Mouse (Mus musculus): ENCODE measurements around the gene Slamf9. TPM values are rescaled to one million over a fixed set of nuclear protein-coding genes. Genes with fewer than 3 reads are reported as not detected.

Slamf9 gene
- total RNA-seq, 2 experiments from 2014 or later: 1.3 TPM

GRCm38 (mm10) chr1:172457196-172457595 is 18.0 kb upstream of the Slamf9 start:
- DNase-seq (ENCODE audit: low spot score): no peak
- intact Hi-C loops (cut with DNase I): loop anchor here (5.0 kb wide), 1 partner anchor 35 kb away; no protein-coding TSS in a partner anchor

- no peak for DNase-seq (ENCODE audit: low spot score)
- intact Hi-C loops (cut with DNase I): loop anchor here (5.0 kb wide), 1 partner anchor 36 kb away; no protein-coding TSS in a partner anchor
Observed at GRCm38 (mm10) chr1:172458041-172458440, 17.1 kb upstream of the Slamf9 start.

GRCm38 (mm10) chr1:172461602-172462001 is 13.6 kb upstream of the Slamf9 start:
- intact Hi-C loops (cut with DNase I): no loop called here
- no peak for DNase-seq (ENCODE audit: low spot score)

GRCm38 (mm10) chr1:172462534-172462933 is 12.6 kb upstream of the Slamf9 start:
- DNase-seq (ENCODE audit: low spot score): no peak
- intact Hi-C loops (cut with DNase I): no loop called here

- no peak for DNase-seq (ENCODE audit: low spot score)
- intact Hi-C loops (cut with DNase I): no loop called here
Observed at GRCm38 (mm10) chr1:172463387-172464333, 11.5 kb upstream of the Slamf9 start.

GRCm38 (mm10) chr1:172468301-172468877 is 6.8 kb upstream of the Slamf9 start:
- intact Hi-C loops (cut with DNase I): no loop called here

GRCm38 (mm10) chr1:172469373-172469772 is 5.8 kb upstream of the Slamf9 start:
- intact Hi-C loops (cut with DNase I): no loop called here
- DNase-seq (ENCODE audit: low spot score): no peak

More at GRCm38 (mm10) chr1:172468301-172468877, 6.8 kb upstream of the Slamf9 start:
- DNase-seq (ENCODE audit: low spot score): no peak

GRCm38 (mm10) chr1:172469810-172470448 is 5.2 kb upstream of the Slamf9 start:
- DNase-seq (ENCODE audit: low spot score): no peak
- intact Hi-C loops (cut with DNase I): no loop called here

- intact Hi-C loops (cut with DNase I): no loop called here
- no peak for DNase-seq (ENCODE audit: low spot score)
Observed at GRCm38 (mm10) chr1:172472909-172473308, 2.2 kb upstream of the Slamf9 start.

- intact Hi-C loops (cut with DNase I): no loop called here
- no peak for DNase-seq (ENCODE audit: low spot score)
Observed at GRCm38 (mm10) chr1:172474196-172474595, 962 bp upstream of the Slamf9 start.

- DNase-seq (ENCODE audit: low spot score): no peak
Observed at GRCm38 (mm10) chr1:172478020-172478419, 2.9 kb downstream of the Slamf9 start.

GRCm38 (mm10) chr1:172480376-172480775 is 5.2 kb downstream of the Slamf9 start:
- intact Hi-C loops (cut with DNase I): no loop called here
- no peak for DNase-seq (ENCODE audit: low spot score)

More at GRCm38 (mm10) chr1:172478020-172478419, 2.9 kb downstream of the Slamf9 start:
- intact Hi-C loops (cut with DNase I): no loop called here

GRCm38 (mm10) chr1:172481111-172481510 is 6.0 kb downstream of the Slamf9 start:
- intact Hi-C loops (cut with DNase I): no loop called here
- DNase-seq (ENCODE audit: low spot score): no peak

GRCm38 (mm10) chr1:172481540-172482280 is 6.6 kb downstream of the Slamf9 start, which contains the start of gene Igsf9:
Gene Igsf9, plus strand, starts transcription at chr1:172481788.
- DNase-seq (ENCODE audit: low spot score): peak; percentile 87
- intact Hi-C loops (cut with DNase I): no loop called here

- intact Hi-C loops (cut with DNase I): no loop called here
- no peak for DNase-seq (ENCODE audit: low spot score)
Observed at GRCm38 (mm10) chr1:172482518-172483360, 7.6 kb downstream of the Slamf9 start.

- DNase-seq (ENCODE audit: low spot score): no peak
- intact Hi-C loops (cut with DNase I): no loop called here
Observed at GRCm38 (mm10) chr1:172483361-172483660, 8.2 kb downstream of the Slamf9 start.

GRCm38 (mm10) chr1:172484236-172484635 is 9.1 kb downstream of the Slamf9 start:
- DNase-seq (ENCODE audit: low spot score): no peak
- intact Hi-C loops (cut with DNase I): no loop called here

- no peak for DNase-seq (ENCODE audit: low spot score)
- intact Hi-C loops (cut with DNase I): loop anchor here (5.0 kb wide), 1 partner anchor 148 kb away; the partner anchor contains the start of gene Dusp23
Observed at GRCm38 (mm10) chr1:172484671-172485070, 9.5 kb downstream of the Slamf9 start.

- intact Hi-C loops (cut with DNase I): loop anchor here (5.0 kb wide), 1 partner anchor 146 kb away; the partner anchor contains the start of gene Dusp23
- no peak for DNase-seq (ENCODE audit: low spot score)
Observed at GRCm38 (mm10) chr1:172485821-172486220, 10.7 kb downstream of the Slamf9 start.

Data from heart, postnatal 25 days (tissue).